Mouse (Mus musculus) hindbrain, embryonic 15.5 days (tissue): ENCODE results near the gene Fam133b. TPM values are rescaled to one million over a fixed set of nuclear protein-coding genes. Genes with fewer than 3 reads are reported as not detected.
"Not testable (repeated sequence)": the region's sequence is repeated elsewhere in the genome, so short reads cannot be mapped to it uniquely, and the experiment has no call there.

Experiments
- ATAC-seq: fragments of 200-750 bp; cut with Nextera tagmentation; 2 replicates; pipeline ENCODE4 v1.8.0; 2017; ENCODE audit warnings: low read depth, moderate number of reproducible peaks, moderate TSS enrichment; ENCODE audit not compliant: low FRiP score
- H3K27ac ChIP-seq: fragments of 300-500 bp; sonication (generic); replicated peaks from 2 replicates; pipeline ENCODE4 v1.5.1; 2015; ENCODE audit warnings: mild to moderate bottlenecking, inconsistent platforms
- H3K27me3 ChIP-seq: fragments of 300-500 bp; sonication (generic); 2 replicates; pipeline ENCODE4 v1.6.1; 2015; ENCODE audit warnings: control low read depth, inconsistent platforms
- H3K36me3 ChIP-seq: fragments of 300-500 bp; sonication (generic); 2 replicates; pipeline ENCODE4 v1.6.1; 2015; ENCODE audit warnings: control low read depth, inconsistent platforms
- H3K4me1 ChIP-seq: fragments of 300-500 bp; sonication (generic); replicated peaks from 2 replicates; pipeline ENCODE4 v1.6.1; 2015; ENCODE audit warnings: control low read depth, inconsistent platforms
- H3K4me2 ChIP-seq: fragments of 300-500 bp; sonication (generic); 2 replicates; pipeline ENCODE4 v1.6.1; 2015; ENCODE audit warnings: moderate library complexity, mild to moderate bottlenecking, inconsistent platforms
- H3K4me3 ChIP-seq: fragments of 300-500 bp; sonication (generic); 2 replicates; pipeline ENCODE4 v1.5.1; 2015; ENCODE audit warnings: mild to moderate bottlenecking, inconsistent platforms
- H3K9ac ChIP-seq: fragments of 300-500 bp; sonication (generic); 2 replicates; pipeline ENCODE4 v1.6.1; 2015; ENCODE audit warnings: inconsistent platforms
- H3K9me3 ChIP-seq: fragments of 300-500 bp; sonication (generic); 2 replicates; pipeline ENCODE4 v1.6.1; 2016; ENCODE audit warnings: control low read depth, inconsistent platforms
- WGBS: fragments of 180-500 bp; shearing (Covaris S2); methylation state at CpG from one replicate; pipeline ENCODE4 v1.1.7; 2015; 5-methylcytosine and 5-hydroxymethylcytosine counted together
- polyA plus RNA-seq: library from polyadenylated mRNA; unstranded; fragments of >200 nt; fragmentation: Nextera tagmentation; extraction: Ambion mirVana; gene quantifications from 2 replicates; pipeline ENCODE4 v1.2.1, GENCODE M21; 2015

Gene Fam133b
- polyA plus RNA-seq, 1 experiment from 2014 or later, result 22.6 TPM

DNA sequence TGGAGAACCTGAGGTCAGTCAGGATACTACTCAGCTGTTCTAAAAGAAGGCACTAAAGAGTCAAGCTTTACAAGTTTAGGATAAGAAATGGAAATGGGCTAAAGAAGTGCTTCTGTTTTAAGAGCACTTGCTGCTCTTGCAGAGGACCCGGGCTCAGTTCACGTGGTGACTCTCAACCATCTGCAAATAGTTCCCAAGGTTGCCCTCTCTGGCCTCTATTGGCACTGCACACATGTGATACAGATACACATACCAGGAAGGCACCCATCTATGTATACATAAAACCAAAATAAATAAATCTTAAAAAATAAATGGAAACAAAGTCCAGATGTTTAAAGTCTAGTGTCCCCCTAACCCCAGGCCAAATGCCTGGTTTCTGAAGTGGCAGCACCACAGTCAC is 31.2 kb downstream of the Fam133b start:
- no peak overlapping the region for H3K9ac ChIP-seq
- H3K9me3 ChIP-seq, result no peaks in the 10 kb centered on the region
- no peaks in the 10 kb centered on the region for H3K27me3 ChIP-seq
- no peak overlapping the region for H3K27ac ChIP-seq
- no peak overlapping the region for H3K4me3 ChIP-seq
- H3K36me3 ChIP-seq, result peaks cover 91% of the 10 kb centered on the region
- no peak overlapping the region for H3K4me2 ChIP-seq
- no peaks in the 10 kb centered on the region for H3K4me1 ChIP-seq
- no peak for ATAC-seq
- WGBS, result 99% methylated on average over 2 of the region's 2 CpGs

GRCm38 (mm10) chr5:3577939-3578338 is 34.3 kb downstream of the Fam133b start:
- no peaks in the 10 kb centered on the region for H3K4me1 ChIP-seq
- no peak overlapping the region for H3K27ac ChIP-seq
- no peak for ATAC-seq
- WGBS, result 91% methylated on average over 2 of the region's 2 CpGs
- no peak overlapping the region for H3K4me3 ChIP-seq
- H3K9me3 ChIP-seq, result no peaks in the 10 kb centered on the region
- peaks cover 81% of the 10 kb centered on the region for H3K36me3 ChIP-seq
- no peak overlapping the region for H3K4me2 ChIP-seq
- H3K27me3 ChIP-seq, result no peaks in the 10 kb centered on the region
- no peak overlapping the region for H3K9ac ChIP-seq

DNA sequence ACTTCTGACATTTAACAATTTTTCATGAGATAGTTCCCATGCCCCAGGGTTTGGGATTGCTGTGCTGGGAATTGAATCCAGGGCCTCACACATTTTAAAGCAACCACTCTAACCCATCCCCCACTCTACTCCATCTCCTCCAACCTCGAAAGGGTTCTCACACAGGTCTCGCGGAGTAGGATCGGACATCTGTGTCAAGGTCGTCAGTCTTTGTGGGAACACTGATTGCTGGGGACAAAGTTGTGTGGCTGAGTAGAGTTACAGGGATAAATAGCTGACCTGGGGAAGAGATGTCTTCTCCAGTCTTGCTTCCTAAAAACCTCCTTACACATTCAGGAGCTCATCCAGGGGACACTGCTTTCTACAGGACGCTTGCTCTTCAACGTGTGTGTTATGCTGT is 35.4 kb downstream of the Fam133b start:
- no peak overlapping the region for H3K4me3 ChIP-seq
- 93% methylated on average over 7 of the region's 7 CpGs for WGBS
- H3K9me3 ChIP-seq, result no peaks in the 10 kb centered on the region
- no peak overlapping the region for H3K9ac ChIP-seq
- ATAC-seq, result no peak
- H3K36me3 ChIP-seq, result peaks cover 78% of the 10 kb centered on the region
- H3K27ac ChIP-seq, result no peak overlapping the region
- no peaks in the 10 kb centered on the region for H3K27me3 ChIP-seq
- no peaks in the 10 kb centered on the region for H3K4me1 ChIP-seq
- no peak overlapping the region for H3K4me2 ChIP-seq

DNA sequence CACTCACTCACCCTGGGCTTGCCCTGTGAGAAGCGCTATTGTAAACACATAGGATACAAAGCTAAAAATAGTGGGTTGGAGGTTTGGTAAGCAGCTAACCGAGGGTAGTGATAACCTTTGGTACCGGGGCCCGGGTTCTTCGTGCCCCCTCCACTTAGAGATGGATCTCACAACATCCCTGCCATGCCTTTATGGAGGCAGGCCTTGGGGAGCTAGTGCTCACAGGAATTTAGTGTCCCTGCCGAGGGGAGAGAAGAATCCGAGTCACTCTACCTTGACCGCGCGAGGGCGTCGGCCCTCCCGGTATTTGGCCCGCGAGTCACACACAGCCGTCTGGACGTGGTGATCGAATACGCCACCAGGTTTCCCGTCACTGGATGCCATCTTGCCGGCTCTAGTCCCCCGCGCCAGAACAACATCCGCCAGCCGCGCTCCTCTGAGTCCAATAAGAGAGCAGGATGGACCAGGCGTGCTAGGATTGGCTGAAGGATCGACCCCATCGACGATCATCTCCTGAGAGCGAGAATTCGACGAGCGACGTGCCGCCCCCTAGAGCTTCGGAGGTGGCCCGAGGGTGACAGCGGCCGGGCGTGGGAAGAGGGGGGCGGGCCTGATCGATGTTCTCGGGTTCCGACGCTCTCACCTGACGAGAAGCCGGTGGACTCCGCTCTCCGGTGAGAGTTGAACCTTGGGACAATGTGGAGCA is 52.2 kb downstream of the Fam133b start, which contains the start of gene Pex1:
Gene Pex1 (plus strand): TSS at position 374 of the 706 bp plus-strand sequence.
- peak; percentile 98 for ATAC-seq
- under 1% methylated on average over 50 of the region's 50 CpGs for WGBS
- H3K4me2 ChIP-seq, result peak within 1 kb of the TSS; percentile 63
- H3K4me3 ChIP-seq, result peak within 1 kb of the TSS; percentile 83
- H3K9me3 ChIP-seq, result no peaks in the 10 kb centered on the region
- peak within 1 kb of the TSS; percentile 85 for H3K27ac ChIP-seq
- H3K36me3 ChIP-seq, result peaks cover 16% of the 10 kb centered on the region
- no peaks in the 10 kb centered on the region for H3K27me3 ChIP-seq
- peaks cover 21% of the 10 kb centered on the region for H3K4me1 ChIP-seq
- H3K9ac ChIP-seq, result peak within 1 kb of the TSS; percentile 68

- Histone ChIP-seq H3K4me3 (peak within 1 kb of the TSS; percentile 83), H3K4me2 (peak within 1 kb of the TSS; percentile 63), H3K9me3 (no peaks in the 10 kb centered on the region), H3K36me3 (peaks cover 11% of the 10 kb centered on the region), H3K9ac (peak within 1 kb of the TSS; percentile 68), H3K27ac (peak within 1 kb of the TSS; percentile 85), H3K27me3 (no peaks in the 10 kb centered on the region), H3K4me1 (peaks cover 21% of the 10 kb centered on the region)
- ATAC-seq, result peak; percentile 79
- 1% methylated on average over 31 of the region's 31 CpGs for WGBS
Measured at GRCm38 (mm10) chr5:3596399-3596766, 52.8 kb downstream of the Fam133b start, which contains the start of gene Rbm48. Gene Rbm48 (minus strand): TSS chr5:3596585.

DNA sequence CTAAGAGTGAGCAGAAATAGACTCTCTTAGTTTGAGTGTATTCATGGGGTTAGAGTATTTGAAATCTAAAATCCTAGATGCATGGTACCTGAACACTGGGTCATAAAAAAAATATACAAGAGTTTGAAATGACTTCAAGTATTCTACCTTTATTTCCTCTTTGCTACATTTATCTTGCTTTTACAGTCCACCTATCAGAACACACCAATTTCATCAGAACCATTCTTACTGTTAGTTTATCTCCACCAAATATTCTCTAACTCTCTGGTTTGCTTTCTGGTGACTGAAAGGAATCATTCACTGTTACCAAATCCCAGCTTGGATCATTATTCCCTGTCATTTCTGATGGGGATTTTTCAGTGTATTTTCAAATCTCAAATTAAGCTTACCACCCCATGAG is 53.5 kb downstream of the Fam133b start:
- Histone ChIP-seq H3K4me1 (peaks cover 21% of the 10 kb centered on the region), H3K4me2 (peak overlapping the region; percentile 63), H3K9me3 (no peaks in the 10 kb centered on the region), H3K36me3 (peaks cover 3% of the 10 kb centered on the region; the same call in 1 of the 2 replicates), H3K27ac (no peak overlapping the region), H3K27me3 (no peaks in the 10 kb centered on the region), H3K4me3 (peak overlapping the region; percentile 83), H3K9ac (peak overlapping the region; percentile 68; the same call in 1 of the 2 replicates)
- no peak for ATAC-seq

DNA sequence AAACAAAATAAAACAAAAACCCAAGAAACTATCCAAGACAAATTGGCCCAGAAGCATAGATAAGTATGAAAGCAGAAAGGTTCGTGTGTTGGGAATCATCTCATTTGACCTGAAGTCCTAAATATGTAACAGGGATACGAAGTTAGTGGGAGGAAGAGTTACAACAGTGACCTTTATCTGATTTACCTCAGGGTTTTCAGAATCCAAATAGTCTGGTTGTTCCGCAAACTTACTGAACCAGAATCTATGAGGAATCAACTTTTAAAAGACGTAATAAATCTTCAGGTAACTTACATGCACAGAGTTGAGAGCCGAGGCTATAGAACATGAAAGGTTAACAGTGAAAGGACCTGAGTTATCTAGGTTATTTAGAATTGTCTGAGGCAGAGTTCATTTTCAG is 55.1 kb downstream of the Fam133b start:
- Histone ChIP-seq H3K4me1 (peaks cover 21% of the 10 kb centered on the region), H3K9me3 (no peaks in the 10 kb centered on the region), H3K27ac (no peak overlapping the region), H3K27me3 (no peaks in the 10 kb centered on the region), H3K9ac (no peak overlapping the region), H3K4me2 (no peak overlapping the region), H3K36me3 (no peaks in the 10 kb centered on the region), H3K4me3 (no peak overlapping the region)
- 95% methylated on average over 5 of the region's 5 CpGs for WGBS
- no peak for ATAC-seq

DNA sequence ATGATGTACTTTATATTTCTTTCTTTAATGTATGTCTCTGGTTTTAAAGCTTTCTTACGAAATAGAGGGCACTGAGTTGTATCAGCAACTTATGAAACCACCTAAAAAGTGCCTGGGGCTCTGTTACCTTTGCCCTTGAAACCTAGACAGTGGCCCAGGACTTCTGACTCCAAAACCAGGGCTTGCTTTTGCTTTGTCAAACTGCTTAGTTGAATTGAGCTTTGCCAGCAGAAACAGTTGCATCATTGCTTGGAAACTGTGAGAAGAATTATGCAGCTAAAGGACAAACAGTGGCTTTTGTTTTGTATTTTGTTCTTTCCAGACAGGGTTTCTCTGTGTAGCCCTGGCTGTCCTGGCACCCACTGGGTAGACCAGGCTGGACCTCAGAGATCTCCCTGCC is 56.7 kb downstream of the Fam133b start:
- H3K27ac ChIP-seq, result no peak overlapping the region
- no peak for ATAC-seq
- no peak overlapping the region for H3K4me3 ChIP-seq
- H3K9me3 ChIP-seq, result no peaks in the 10 kb centered on the region
- H3K4me2 ChIP-seq, result no peak overlapping the region
- 85% methylated on average over 1 of the region's 1 CpGs for WGBS
- no peak overlapping the region for H3K9ac ChIP-seq
- H3K4me1 ChIP-seq, result peaks cover 10% of the 10 kb centered on the region
- H3K27me3 ChIP-seq, result no peaks in the 10 kb centered on the region
- peaks cover 9% of the 10 kb centered on the region for H3K36me3 ChIP-seq

- H3K27ac ChIP-seq, result no peak overlapping the region
- peaks cover 14% of the 10 kb centered on the region for H3K36me3 ChIP-seq
- no peaks in the 10 kb centered on the region for H3K9me3 ChIP-seq
- H3K27me3 ChIP-seq, result no peaks in the 10 kb centered on the region
- peaks cover 9% of the 10 kb centered on the region for H3K4me1 ChIP-seq
- no peak overlapping the region for H3K4me3 ChIP-seq
- 93% methylated on average over 3 of the region's 3 CpGs for WGBS
- H3K4me2 ChIP-seq, result no peak overlapping the region
- no peak overlapping the region for H3K9ac ChIP-seq
- no peak for ATAC-seq
Measured at GRCm38 (mm10) chr5:3600790-3601189, 57.2 kb downstream of the Fam133b start.

- Histone ChIP-seq H3K9me3 (no peaks in the 10 kb centered on the region), H3K4me1 (no peaks in the 10 kb centered on the region), H3K36me3 (peaks cover 50% of the 10 kb centered on the region), H3K27ac (no peak overlapping the region), H3K4me3 (no peak overlapping the region), H3K9ac (no peak overlapping the region), H3K27me3 (no peaks in the 10 kb centered on the region), H3K4me2 (no peak overlapping the region)
- ATAC-seq, result no peak
- WGBS, result 96% methylated on average over 9 of the region's 9 CpGs
Measured at GRCm38 (mm10) chr5:3607114-3607513, 63.5 kb downstream of the Fam133b start.

- no peaks in the 10 kb centered on the region for H3K9me3 ChIP-seq
- no peaks in the 10 kb centered on the region for H3K27me3 ChIP-seq
- H3K4me2 ChIP-seq, result no peak overlapping the region
- no peak overlapping the region for H3K4me3 ChIP-seq
- no peak overlapping the region for H3K9ac ChIP-seq
- WGBS, result 98% methylated on average over 7 of the region's 7 CpGs
- peaks cover 56% of the 10 kb centered on the region for H3K36me3 ChIP-seq
- no peak for ATAC-seq
- H3K27ac ChIP-seq, result no peak overlapping the region
- no peaks in the 10 kb centered on the region for H3K4me1 ChIP-seq
Measured at GRCm38 (mm10) chr5:3609241-3609640, 65.6 kb downstream of the Fam133b start.

- H3K4me2 ChIP-seq, H3K27ac ChIP-seq, H3K9me3 ChIP-seq, H3K4me1 ChIP-seq, ATAC-seq, H3K27me3 ChIP-seq, H3K4me3 ChIP-seq, H3K9ac ChIP-seq: not testable (repeated sequence)
- WGBS, result 94% methylated on average over 2 of the region's 2 CpGs
- peaks cover 56% of the 10 kb centered on the region for H3K36me3 ChIP-seq
Measured at GRCm38 (mm10) chr5:3611835-3612234, 68.2 kb downstream of the Fam133b start.
